Mouse (Mus musculus) testis, adult 2 months (tissue): ENCODE results near the gene Slco1a4. TPM values are rescaled to one million over a fixed set of nuclear protein-coding genes. Genes with fewer than 3 reads are reported as not detected.

ENCODE experiments used
- H3K27ac ChIP-seq: fragments of 200-500 bp; 2 replicates; pipeline ENCODE4 v1.5.1; 2012; ENCODE audit warnings: low read depth, low read length; ENCODE audit not compliant: control insufficient read depth, insufficient read depth
- H3K27me3 ChIP-seq: fragments of 200-500 bp; 2 replicates; pipeline ENCODE4 v1.6.1; 2012; ENCODE audit warnings: mild to moderate bottlenecking, low read length, moderate library complexity; ENCODE audit not compliant: control insufficient read depth, insufficient read depth
- H3K36me3 ChIP-seq: fragments of 200-500 bp; 2 replicates; pipeline ENCODE4 v1.6.1; 2012; ENCODE audit warnings: mild to moderate bottlenecking, low read length; ENCODE audit not compliant: control insufficient read depth, insufficient read depth
- H3K4me1 ChIP-seq: fragments of 200-500 bp; 2 replicates; pipeline ENCODE4 v1.6.1; 2012; ENCODE audit warnings: low read length; ENCODE audit not compliant: control insufficient read depth, insufficient read depth
- H3K4me3 ChIP-seq: fragments of 200-500 bp; 2 replicates; pipeline ENCODE4 v1.5.1; 2012; ENCODE audit warnings: low read depth, mild to moderate bottlenecking, low read length, moderate library complexity, mixed read lengths; ENCODE audit not compliant: control insufficient read depth
- CTCF ChIP-seq: fragments of 200-500 bp; IDR thresholded peaks from 2 replicates; pipeline ENCODE4 v1.5.1; 2012; ENCODE audit warnings: low read depth, mild to moderate bottlenecking, inconsistent platforms, low read length, moderate library complexity; ENCODE audit not compliant: control insufficient read depth, insufficient read depth, insufficient replicate concordance
- POLR2A ChIP-seq: fragments of 200-500 bp; IDR thresholded peaks from 2 replicates; pipeline ENCODE4 v1.6.1; 2012; ENCODE audit warnings: low read depth, mild to moderate bottlenecking, inconsistent platforms, low read length, moderate library complexity; ENCODE audit not compliant: control insufficient read depth
- polyA plus RNA-seq: library from polyadenylated mRNA; depleted of rRNA; stranded (reverse); fragments of >200 nt; gene quantifications from 2 replicates; pipeline ENCODE4 v1.2.3, GENCODE M21; 2012; rRNA removed

The Slco1a4 gene
- polyA plus RNA-seq, 1 experiment: 0.68 TPM

GRCm38 (mm10) chr6:141866026-141866425, 10.0 kb upstream of the Slco1a4 start:
- TF ChIP-seq POLR2A: no peak
- TF ChIP-seq CTCF: no peak
- H3K27me3 ChIP-seq: no peaks in the 10 kb centered on the region
- no peak overlapping the region for H3K27ac ChIP-seq
- no peaks in the 10 kb centered on the region for H3K36me3 ChIP-seq
- no peaks in the 10 kb centered on the region for H3K4me1 ChIP-seq
- no peak overlapping the region for H3K4me3 ChIP-seq

DNA sequence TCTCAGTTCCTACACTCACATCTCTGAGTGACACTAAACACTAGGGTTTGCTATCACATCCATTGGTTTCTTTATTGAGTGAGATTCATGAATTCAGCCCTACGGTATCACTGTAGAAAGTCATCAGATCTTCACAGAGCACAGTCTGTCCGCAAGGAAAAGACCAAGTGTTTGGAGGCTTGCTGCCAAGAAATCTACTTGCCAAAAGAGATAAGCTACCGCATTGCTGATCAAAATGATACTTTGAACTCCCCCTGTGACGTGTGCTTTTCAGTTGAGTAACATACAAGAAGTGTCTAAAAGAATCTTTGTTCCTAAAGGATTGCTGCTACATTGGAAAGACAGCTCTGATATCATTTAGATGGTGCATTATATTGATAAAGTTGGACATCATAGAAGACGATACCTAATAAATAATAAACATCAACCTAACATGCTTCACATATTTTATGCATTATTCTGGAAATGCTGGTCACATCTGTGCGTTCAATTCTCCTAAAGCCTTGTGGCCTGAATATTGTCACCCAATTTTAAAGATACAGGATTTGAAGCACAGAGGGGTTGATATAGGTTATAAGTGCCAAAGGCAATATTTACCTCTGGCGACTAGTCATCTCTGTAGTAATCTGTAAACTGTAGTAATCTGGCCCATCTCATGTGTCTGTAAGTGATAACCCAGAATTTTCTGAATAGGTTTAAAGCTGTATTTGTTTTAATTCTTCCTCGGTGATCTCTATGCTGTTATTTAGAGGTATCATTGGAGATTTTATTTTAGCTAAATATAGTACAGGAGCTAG, 1.9 kb upstream of the Slco1a4 start:
- Histone ChIP-seq H3K4me1 (no peaks in the 10 kb centered on the region), H3K36me3 (no peaks in the 10 kb centered on the region), H3K4me3 (no peak overlapping the region), H3K27ac (no peak overlapping the region), H3K27me3 (no peaks in the 10 kb centered on the region)
- TF ChIP-seq CTCF: no peak

- Histone ChIP-seq H3K4me1 (no peaks in the 10 kb centered on the region), H3K36me3 (no peaks in the 10 kb centered on the region), H3K27ac (no peak overlapping the region), H3K4me3 (no peak overlapping the region), H3K27me3 (no peaks in the 10 kb centered on the region)
- no peak for TF ChIP-seq CTCF
- no peak for TF ChIP-seq POLR2A
Observed at GRCm38 (mm10) chr6:141853616-141854015, 2.4 kb downstream of the Slco1a4 start.

GRCm38 (mm10) chr6:141849051-141849450, 6.9 kb downstream of the Slco1a4 start:
- Histone ChIP-seq H3K27me3 (no peaks in the 10 kb centered on the region), H3K36me3 (no peaks in the 10 kb centered on the region), H3K4me1 (no peaks in the 10 kb centered on the region), H3K4me3 (no peak overlapping the region), H3K27ac (peak overlapping the region; percentile 26; the same call in 1 of the 2 replicates)
- TF ChIP-seq POLR2A (no peak), CTCF (no peak)

GRCm38 (mm10) chr6:141797837-141798236, 58.2 kb downstream of the Slco1a4 start:
- Histone ChIP-seq H3K27ac (no peak overlapping the region), H3K27me3 (no peaks in the 10 kb centered on the region), H3K4me1 (no peaks in the 10 kb centered on the region), H3K36me3 (no peaks in the 10 kb centered on the region), H3K4me3 (no peak overlapping the region)
- TF ChIP-seq CTCF: no peak
- no peak for TF ChIP-seq POLR2A

- H3K27ac ChIP-seq: no peak overlapping the region
- no peaks in the 10 kb centered on the region for H3K36me3 ChIP-seq
- no peaks in the 10 kb centered on the region for H3K27me3 ChIP-seq
- no peak overlapping the region for H3K4me3 ChIP-seq
- no peak for TF ChIP-seq POLR2A
- TF ChIP-seq CTCF: no peak
- H3K4me1 ChIP-seq: no peaks in the 10 kb centered on the region
Observed at GRCm38 (mm10) chr6:141774476-141774875, 81.5 kb downstream of the Slco1a4 start.

- TF ChIP-seq CTCF (no peak), POLR2A (no peak)
- H3K4me3 ChIP-seq: no peak within 1 kb of the TSS
- H3K27ac ChIP-seq: no peak within 1 kb of the TSS
- no peaks in the 10 kb centered on the region for H3K36me3 ChIP-seq
- H3K4me1 ChIP-seq: no peaks in the 10 kb centered on the region
- H3K27me3 ChIP-seq: no peaks in the 10 kb centered on the region
Observed at GRCm38 (mm10) chr6:141773710-141774109, 82.3 kb downstream of the Slco1a4 start, which contains the start of gene Gm5724. Gene Gm5724, minus strand, starts transcription at chr6:141773810.

Other genes starting within 250 kb of the Slco1a4 start
- not detected in 2 replicates for gene Slco1b2, start 226.7 kb downstream of the Slco1a4 start, polyA plus RNA-seq
- 0.61 and 0.80 TPM in 2 replicates for gene Gm5724, start 82.4 kb downstream of the Slco1a4 start, polyA plus RNA-seq
- not detected in 2 replicates for gene Slco1a1, start 90.8 kb upstream of the Slco1a4 start, polyA plus RNA-seq
- gene Gm6614, start 155.2 kb upstream of the Slco1a4 start, polyA plus RNA-seq: not detected in 2 replicates